Mouse (Mus musculus) heart, adult 9 months (tissue): ENCODE measurements around the gene Best3.

Source experiments
- DNase-seq, 2 experiments: peaks; one replicate each; pipeline ENCODE4 v3.0.0; 2022; ENCODE audit warnings: low spot score in 2 of 2

Gene Best3

GRCm38 (mm10) chr10:117026176-117026575 lies 40.1 kb downstream of the Best3 start:
- no peak for DNase-seq

- DNase-seq: no peak
Observed at GRCm38 (mm10) chr10:117031160-117031559, 45.0 kb downstream of the Best3 start.

DNA sequence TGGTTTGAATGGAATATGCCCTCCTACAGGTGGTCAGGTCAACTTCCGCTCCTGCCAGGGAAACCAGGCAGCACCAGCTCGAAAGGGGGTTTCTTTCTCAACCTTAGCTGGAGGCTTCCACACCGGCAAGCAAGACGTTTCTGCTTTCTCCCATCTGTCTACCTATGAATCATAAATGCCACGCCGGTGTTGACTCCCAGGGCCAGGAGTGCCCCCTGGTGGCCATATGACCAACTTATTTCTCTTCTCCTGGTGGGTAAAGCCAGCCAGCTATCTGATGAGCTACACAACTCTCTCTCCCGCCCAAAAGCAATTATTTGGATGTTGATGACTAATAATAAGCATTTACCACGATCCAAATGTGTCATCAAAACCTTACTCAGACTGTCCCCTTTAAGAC lies 47.7 kb downstream of the Best3 start:
- peak; percentile 41 to 72 for DNase-seq

DNA sequence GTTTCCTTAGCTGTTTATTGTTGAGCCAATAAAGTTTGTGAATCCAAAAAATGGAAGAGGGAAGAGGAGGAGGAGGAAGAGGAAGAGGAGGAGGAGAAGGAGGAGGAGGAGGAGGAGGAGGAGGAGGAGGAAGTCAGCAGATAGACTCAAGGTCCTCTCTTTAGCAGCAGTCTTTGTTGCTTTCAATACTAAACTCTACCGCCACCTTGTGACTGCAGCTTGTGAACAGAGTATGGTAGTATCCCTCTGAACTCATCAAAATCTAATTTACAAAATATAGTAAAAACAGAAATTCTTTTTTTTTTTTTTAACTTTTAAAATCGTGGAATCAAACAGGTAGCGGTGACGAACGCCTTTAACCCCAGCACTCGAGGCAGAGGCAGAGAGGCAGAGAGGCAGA lies 54.2 kb downstream of the Best3 start:
- no peak for DNase-seq

DNA sequence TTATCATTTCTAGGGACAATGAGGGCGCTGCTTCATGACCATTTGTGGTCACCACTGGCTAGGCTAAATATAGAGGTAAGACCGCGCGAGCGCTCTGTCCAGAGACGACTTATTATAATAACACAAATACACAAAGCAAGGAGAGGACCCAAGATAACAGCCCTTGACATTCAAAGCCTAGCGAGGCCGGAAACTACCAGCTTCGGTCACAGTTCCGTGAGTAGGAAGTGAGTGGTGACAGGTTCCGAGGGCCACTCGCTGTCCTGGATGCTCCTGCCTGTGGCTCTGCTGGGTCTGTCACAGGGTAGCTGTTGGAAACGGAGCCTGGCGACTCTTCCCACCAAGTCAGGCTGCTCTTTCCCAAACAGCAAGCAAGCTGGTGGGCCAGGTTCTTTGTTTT lies 56.2 kb downstream of the Best3 start:
- peak; percentile 69 to 71 for DNase-seq

DNA sequence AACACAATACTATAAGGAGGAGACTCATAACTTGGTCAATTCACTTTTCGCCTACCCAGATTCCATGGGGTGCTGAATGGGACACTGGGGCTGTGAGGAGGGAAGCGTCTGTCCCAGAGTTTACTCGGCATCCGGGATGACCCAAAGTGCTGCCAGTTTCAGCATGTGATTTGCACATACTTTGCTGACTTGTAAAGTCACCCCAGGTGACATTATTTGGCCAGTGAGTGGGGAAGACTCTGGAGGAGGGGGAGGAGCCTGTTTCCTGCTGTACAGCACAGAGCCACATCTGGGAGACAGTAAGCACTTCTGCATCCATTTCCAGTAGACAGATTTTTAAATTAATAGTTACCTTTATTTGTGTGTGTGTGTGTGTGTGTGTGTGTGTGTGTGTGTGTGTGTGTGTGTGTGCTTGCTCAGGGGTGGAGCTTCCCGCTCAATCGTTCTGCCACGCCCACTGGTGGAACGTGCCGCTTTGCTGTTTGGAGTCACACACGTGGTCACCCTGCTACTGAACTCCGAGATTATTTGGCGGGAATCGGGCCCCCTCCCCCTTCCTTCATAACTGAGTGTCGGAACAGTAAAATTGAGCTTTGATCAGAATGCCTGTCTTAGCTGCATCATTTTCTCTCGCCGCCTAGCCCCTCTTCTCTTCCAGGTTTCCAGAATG lies 57.5 kb downstream of the Best3 start:
- peak; percentile 67 to 69 for DNase-seq

GRCm38 (mm10) chr10:117045175-117046056 lies 59.3 kb downstream of the Best3 start, which contains the start of gene Lrrc10:
Lrrc10 (plus strand) TSS chr10:117045341.
- DNase-seq: peak; percentile 41 to 46

DNA sequence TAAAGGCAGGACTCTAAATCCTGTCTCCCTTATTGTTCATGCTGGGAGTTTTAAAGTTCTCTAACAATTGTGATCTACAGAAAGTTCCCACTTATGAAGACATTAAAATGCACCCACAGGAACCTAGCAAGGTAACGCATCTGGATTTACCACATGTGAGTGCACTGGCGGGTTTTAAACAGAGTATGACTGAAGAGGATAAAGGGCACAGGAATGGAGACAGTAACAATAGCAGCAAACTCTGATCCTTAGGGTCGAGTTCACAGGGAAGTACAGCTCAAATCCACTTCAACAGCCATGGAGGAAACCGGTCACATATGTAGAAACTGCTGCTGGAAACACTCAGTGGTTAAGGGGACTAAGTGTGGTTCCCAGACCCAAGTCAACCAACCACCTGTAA lies 63.1 kb downstream of the Best3 start:
- DNase-seq: no peak

GRCm38 (mm10) chr10:117049961-117050597 lies 64.0 kb downstream of the Best3 start:
- DNase-seq: peak; percentile 21 to 48

DNA sequence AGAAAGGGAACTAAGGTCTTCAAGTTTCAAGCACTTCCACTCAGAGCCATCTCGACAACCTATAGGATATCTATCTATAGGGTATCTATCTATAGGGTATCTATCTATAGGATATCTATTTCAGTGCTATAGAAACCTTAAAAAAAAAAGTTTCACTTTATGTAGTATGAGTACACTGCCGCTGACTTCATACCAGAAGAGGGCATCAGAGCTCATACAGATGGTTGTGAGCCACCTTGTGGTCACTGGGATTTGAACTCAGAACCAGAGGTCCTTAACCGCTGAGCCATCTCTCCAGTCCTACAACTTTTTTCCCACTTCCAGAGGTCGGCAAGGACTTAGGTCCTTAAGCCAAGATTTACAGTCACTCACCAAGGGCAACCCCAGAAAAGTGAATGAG lies 69.6 kb downstream of the Best3 start:
- no peak for DNase-seq

- DNase-seq: no peak
Observed at GRCm38 (mm10) chr10:117062894-117063253, 76.8 kb downstream of the Best3 start.

GRCm38 (mm10) chr10:117063254-117064021 lies 77.3 kb downstream of the Best3 start, which contains the start of gene Cct2:
Cct2 (minus strand) TSS chr10:117063814.
- peak; percentile 80 to 87 for DNase-seq

GRCm38 (mm10) chr10:117064076-117064475 lies 78.0 kb downstream of the Best3 start:
- no peak for DNase-seq

- no peak for DNase-seq
Observed at GRCm38 (mm10) chr10:117069109-117069508, 83.0 kb downstream of the Best3 start.

- DNase-seq: peak in 1 of 2 experiments; percentile 25
Observed at GRCm38 (mm10) chr10:117072191-117072888, 86.2 kb downstream of the Best3 start.

DNA sequence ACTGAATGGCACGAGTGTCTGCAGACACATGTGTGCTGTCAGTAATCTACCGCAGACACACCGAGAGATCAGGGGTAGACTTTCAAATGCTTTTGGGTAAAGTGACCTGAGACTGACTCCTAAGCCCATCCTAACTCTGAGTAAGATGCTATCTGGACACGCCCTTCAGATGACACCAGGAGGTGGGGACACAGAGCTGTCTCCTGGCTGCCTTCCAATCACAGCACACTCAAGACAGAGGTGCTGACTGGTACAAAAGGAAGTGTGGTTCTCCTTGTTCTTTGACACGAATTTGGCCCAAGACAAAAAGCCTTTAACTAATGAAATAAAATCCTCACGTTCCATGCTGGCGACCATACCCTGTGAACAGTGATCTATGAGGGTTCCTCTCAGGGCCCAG lies 87.1 kb downstream of the Best3 start:
- DNase-seq: no peak
